Mouse (Mus musculus) adrenal gland, adult 2 months (tissue): ENCODE measurements around the gene Epha4. TPM values are rescaled to one million over a fixed set of nuclear protein-coding genes. Genes with fewer than 3 reads are reported as not detected.

ENCODE experiments used
- DNase-seq: peaks from one replicate; pipeline ENCODE4 v3.0.0; 2021
- polyA plus RNA-seq: library from polyadenylated mRNA; depleted of rRNA; stranded (reverse); fragments of >200 nt; gene quantifications from 2 replicates; pipeline ENCODE4 v1.2.3, GENCODE M21; 2012
- total RNA-seq, 2 experiments: library from RNA; stranded (reverse); gene quantifications; 2 replicates each; pipeline ENCODE4 v1.2.3; 2021

Epha4 gene
- total and polyA plus RNA-seq, 3 experiments, result 1.3 to 2.8 (median 2.1) TPM

DNA sequence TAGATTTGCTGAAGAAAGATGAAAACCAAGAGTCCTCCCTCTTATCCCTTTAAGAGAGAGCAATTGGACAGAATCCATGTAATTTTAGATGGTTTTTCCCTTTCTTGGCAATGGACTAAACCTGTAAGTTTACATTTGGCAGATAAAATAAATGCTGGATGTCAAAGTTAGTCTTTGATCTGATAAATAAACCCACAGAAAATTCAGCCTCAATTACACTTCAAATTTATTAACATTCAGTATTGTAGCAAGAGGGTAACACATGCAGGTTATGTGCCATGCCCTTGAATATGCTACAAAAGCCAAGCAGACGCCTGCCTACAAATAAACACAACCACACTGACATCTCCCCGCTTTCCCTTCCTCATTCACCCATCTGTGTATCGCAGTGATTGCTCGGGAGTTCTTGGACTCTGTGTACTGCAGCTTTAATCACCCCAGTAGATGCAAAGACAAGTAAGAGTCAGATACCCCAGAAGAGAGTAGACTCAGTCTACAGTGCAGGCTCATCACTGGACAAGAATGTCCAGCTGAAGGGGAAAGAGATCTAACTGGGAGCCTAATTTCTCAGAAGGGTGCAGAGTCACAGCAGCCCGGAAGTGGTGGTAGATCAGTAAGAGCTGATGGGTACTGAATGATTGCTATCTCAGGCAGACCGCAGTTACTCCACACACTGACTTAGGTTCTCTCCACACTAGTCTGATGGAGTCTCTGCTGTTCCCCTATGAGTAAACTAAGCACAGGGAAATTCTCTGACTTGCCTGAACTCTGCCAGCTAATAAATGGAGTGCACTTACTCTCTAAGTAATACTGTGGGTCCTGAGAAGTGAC is 29.9 kb downstream of the Epha4 start:
- DNase-seq, result no peak

- no peak for DNase-seq
These were observed 39.0 kb downstream of the Epha4 start for GRCm38 (mm10) chr1:77475808-77476413.

- no peak for DNase-seq
These were observed 41.2 kb downstream of the Epha4 start for GRCm38 (mm10) chr1:77473446-77474376.

DNA sequence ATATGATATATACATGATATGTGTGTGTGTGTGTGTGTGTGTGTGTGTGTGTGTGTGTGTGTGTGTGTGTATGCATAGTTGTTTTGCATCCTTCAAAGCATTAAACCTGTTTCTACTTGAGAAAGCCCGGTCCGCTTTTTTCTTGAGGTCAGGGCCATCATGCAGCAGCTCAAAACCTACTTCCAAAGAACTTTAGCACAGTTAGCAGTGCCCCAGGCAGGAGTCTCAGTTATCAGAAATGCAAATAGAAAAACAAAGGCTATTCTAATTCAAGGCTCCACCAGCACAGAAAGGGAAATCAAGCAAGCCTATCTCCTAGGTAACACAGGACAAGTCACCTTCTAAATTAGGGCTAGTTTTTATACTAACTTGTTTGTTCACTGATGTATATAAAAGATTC is 42.3 kb downstream of the Epha4 start:
- no peak for DNase-seq

- DNase-seq, result no peak
These were observed 43.4 kb downstream of the Epha4 start for GRCm38 (mm10) chr1:77471447-77471846.

DNA sequence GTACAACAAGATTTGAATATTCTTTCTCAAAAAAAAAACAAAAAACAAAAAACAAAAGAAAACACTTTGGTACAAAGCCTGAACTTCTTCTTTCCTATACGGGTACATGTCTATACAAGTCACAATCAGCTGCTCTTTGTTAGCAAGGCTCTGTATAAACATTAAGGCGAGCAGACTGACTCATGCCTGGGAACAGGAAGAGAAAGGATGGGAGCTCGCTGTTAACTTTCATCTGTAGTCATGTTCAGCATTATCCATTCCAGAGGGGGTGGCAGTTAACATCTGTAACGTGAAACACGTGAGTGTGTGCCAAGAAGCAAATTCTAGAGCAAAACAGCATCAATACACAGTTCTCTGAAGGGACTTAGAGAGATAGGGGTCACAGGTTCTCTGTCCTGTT is 43.9 kb downstream of the Epha4 start:
- no peak for DNase-seq

GRCm38 (mm10) chr1:77468717-77469314 is 46.1 kb downstream of the Epha4 start:
- DNase-seq, result no peak

GRCm38 (mm10) chr1:77465524-77465923 is 49.4 kb downstream of the Epha4 start:
- no peak for DNase-seq

- DNase-seq, result no peak
These were observed 50.8 kb downstream of the Epha4 start for GRCm38 (mm10) chr1:77464108-77464507.

- no peak for DNase-seq
These were observed 52.8 kb downstream of the Epha4 start for GRCm38 (mm10) chr1:77461877-77462615.

DNA sequence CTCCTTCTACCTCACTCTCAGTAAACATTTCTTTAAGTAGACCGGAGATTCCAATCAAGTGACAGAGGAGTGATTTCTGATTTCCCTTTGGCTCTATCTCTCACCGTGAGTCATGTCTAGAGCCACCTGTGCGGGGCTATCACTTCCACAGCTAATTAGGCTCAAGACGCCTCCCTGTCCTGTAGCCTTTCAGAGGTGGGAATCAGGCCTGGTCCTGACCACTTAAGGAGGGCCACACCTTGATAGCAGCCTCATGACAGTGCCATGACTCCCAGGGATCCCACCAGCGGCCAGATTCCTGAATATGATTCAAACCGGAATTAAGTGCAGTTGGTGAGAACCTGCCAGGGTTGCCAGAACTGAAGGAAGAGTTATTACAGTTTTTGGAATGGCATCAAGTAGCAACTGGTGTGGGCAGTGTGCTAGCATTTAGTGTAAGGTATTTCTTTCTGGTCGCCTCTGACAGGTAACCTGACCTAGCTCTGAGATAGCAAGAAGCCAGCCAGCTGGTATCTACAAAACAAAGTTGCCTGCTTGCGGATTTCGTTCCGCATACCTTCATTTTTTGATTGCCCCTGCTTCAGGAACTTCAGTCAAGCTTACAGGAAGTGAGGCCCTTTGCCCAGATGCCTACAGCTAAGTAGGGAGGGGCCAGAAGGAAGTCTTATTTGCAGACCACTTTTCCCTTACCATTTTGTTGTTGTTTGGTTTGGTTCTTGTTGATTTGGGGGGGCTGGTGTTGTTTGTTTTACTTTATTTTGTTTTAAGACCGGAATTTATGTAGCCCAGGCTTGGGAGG is 53.9 kb downstream of the Epha4 start:
- DNase-seq, result no peak

DNA sequence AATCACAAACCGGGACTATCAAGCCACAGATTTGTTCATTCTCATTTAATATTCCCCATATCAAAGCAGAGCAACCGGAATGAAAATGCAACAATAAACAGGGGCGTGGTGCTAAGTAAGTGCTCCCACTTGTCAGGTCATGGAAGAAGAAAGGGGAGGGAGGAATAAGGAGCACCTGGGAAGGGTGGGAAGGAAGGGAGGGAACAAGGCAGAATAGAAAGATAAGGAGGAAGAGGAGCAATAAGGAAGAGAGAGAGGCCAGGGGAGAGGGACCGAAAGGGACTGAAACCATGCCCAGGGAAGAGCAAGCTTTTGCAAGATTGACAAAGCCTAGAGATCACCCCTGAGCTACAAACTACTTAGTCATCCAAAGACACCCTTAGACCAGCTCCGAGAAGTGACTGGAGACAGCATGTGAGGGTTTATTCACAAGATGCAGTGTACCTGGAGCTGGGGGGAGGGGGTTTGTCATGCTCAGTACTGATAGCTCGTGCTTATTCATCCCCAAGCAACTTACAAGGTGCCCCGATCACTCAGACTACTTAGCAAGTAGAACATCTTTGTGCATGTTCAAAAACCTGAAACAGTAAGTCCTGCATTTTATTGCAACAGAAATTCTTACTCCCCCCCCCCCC is 56.0 kb downstream of the Epha4 start:
- DNase-seq, result no peak

GRCm38 (mm10) chr1:77457446-77457800 is 57.5 kb downstream of the Epha4 start:
- DNase-seq, result no peak

GRCm38 (mm10) chr1:77456695-77457445 is 58.0 kb downstream of the Epha4 start:
- DNase-seq, result no peak

DNA sequence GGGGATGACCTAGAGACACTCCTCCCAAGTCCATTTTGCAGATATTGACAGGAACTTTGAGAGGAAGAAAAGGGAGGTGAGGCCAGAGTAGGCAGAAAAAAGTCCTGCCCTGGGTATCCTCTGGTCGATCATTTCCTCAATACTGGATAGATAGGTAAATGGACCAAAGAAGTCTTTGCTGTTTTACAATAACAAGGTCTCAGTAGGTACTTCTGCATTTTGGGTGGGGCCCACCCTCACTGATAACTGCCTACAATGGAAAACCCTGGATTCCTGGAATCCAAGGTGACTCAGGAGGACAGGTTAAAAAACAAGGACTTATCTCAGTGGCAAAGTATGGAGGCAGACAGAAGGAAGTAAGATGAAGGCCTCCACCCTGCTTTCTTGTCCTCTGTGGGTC is 61.1 kb downstream of the Epha4 start:
- DNase-seq, result no peak

- DNase-seq, result no peak
These were observed 62.2 kb downstream of the Epha4 start for GRCm38 (mm10) chr1:77452721-77453120.

GRCm38 (mm10) chr1:77451541-77451940 is 63.3 kb downstream of the Epha4 start:
- no peak for DNase-seq

- DNase-seq, result no peak
These were observed 64.7 kb downstream of the Epha4 start for GRCm38 (mm10) chr1:77450201-77450600.

- no peak for DNase-seq
These were observed 67.8 kb downstream of the Epha4 start for GRCm38 (mm10) chr1:77447061-77447614.
